Mouse (Mus musculus) forebrain, embryonic 10.5 days (tissue): ENCODE measurements around the gene Ak8. TPM values are rescaled to one million over a fixed set of nuclear protein-coding genes. Genes with fewer than 3 reads are reported as not detected.

Source experiments
- microRNA-seq: library from miRNA; unstranded; fragments of <30 nt; microRNA quantifications from one replicate; pipeline ENCODE4, GENCODE M21; 2017
- polyA plus RNA-seq: library from polyadenylated mRNA; unstranded; fragments of >200 nt; fragmentation: Nextera tagmentation; extraction: Ambion mirVana; gene quantifications from 2 replicates; pipeline ENCODE4 v1.2.1, GENCODE M21; 2016

The Ak8 gene
- polyA plus RNA-seq, 1 experiment from 2014 or later: 0.69 TPM

Small RNA genes within 50 kb of the gene (microRNA-seq; reads per million reads assigned to microRNA genes)
- 5.7 reads per million, percentile 15 among the genes with 10 or more reads in this experiment for gene Mir3088

Other genes starting within 250 kb of the Ak8 start
- 2.0 and 2.4 TPM in 2 replicates for gene 1700007K13Rik, start 233.8 kb upstream of the Ak8 start, polyA plus RNA-seq
- 68.1 and 70.3 TPM in 2 replicates for gene Mrps2, start 232.1 kb upstream of the Ak8 start, polyA plus RNA-seq
- not detected in 2 replicates for gene Gbgt1, start 203.3 kb upstream of the Ak8 start, polyA plus RNA-seq
- gene Gm10134, start 194.1 kb upstream of the Ak8 start, polyA plus RNA-seq: not detected in 2 replicates
- 22.5 and 23.2 TPM in 2 replicates for gene Ralgds, start 187.0 kb upstream of the Ak8 start, polyA plus RNA-seq
- 0.07 TPM in 1 of 2 replicates, not detected in the other for gene Cel, start 136.8 kb upstream of the Ak8 start, polyA plus RNA-seq
- 60.1 and 62.6 TPM in 2 replicates for gene Gtf3c5, start 116.4 kb upstream of the Ak8 start, polyA plus RNA-seq
- 4.7 and 5.4 TPM in 2 replicates for gene Gfi1b, start 78.2 kb upstream of the Ak8 start, polyA plus RNA-seq
- 22.9 and 26.5 TPM in 2 replicates for gene Tsc1, start 58.9 kb upstream of the Ak8 start, polyA plus RNA-seq
- gene Spaca9, start 437 bp upstream of the Ak8 start, polyA plus RNA-seq: 2.7 and 3.3 TPM in 2 replicates
- gene Gtf3c4, start 140.2 kb downstream of the Ak8 start, polyA plus RNA-seq: 22.7 and 24.4 TPM in 2 replicates
- gene Ddx31, start 140.2 kb downstream of the Ak8 start, polyA plus RNA-seq: 20.9 and 22.9 TPM in 2 replicates
- 0.17 and 0.74 TPM in 2 replicates for gene Barhl1, start 216.5 kb downstream of the Ak8 start, polyA plus RNA-seq